Mouse (Mus musculus) granulocyte monocyte progenitor cell, adult 5-6 weeks (primary cell): ENCODE data around the gene Pip4k2a. TPM values are rescaled to one million over a fixed set of nuclear protein-coding genes. Genes with fewer than 3 reads are reported as not detected.

Source experiments
- ATAC-seq: replicated peaks from 2 replicates; pipeline ENCODE4 v1.8.0; 2016; ENCODE audit warnings: mild to moderate bottlenecking, moderate TSS enrichment, inconsistent platforms; ENCODE audit not compliant: poor library complexity, severe bottlenecking
- total RNA-seq, 2 experiments: library from RNA; stranded (forward) in 1 of 2; stranded (reverse) in 1 of 2; fragments of 200-712, 200-1000 nt in 1 of 2; fragments of >200 nt in 1 of 2; fragmentation: Nextera tagmentation in 1 of 2; gene quantifications; 2 replicates each; pipeline ENCODE4 v1.2.3; 2014 to 2017

Pip4k2a gene
- total RNA-seq, 2 experiments from 2014 or later, result 16.7 to 29.3 TPM

DNA sequence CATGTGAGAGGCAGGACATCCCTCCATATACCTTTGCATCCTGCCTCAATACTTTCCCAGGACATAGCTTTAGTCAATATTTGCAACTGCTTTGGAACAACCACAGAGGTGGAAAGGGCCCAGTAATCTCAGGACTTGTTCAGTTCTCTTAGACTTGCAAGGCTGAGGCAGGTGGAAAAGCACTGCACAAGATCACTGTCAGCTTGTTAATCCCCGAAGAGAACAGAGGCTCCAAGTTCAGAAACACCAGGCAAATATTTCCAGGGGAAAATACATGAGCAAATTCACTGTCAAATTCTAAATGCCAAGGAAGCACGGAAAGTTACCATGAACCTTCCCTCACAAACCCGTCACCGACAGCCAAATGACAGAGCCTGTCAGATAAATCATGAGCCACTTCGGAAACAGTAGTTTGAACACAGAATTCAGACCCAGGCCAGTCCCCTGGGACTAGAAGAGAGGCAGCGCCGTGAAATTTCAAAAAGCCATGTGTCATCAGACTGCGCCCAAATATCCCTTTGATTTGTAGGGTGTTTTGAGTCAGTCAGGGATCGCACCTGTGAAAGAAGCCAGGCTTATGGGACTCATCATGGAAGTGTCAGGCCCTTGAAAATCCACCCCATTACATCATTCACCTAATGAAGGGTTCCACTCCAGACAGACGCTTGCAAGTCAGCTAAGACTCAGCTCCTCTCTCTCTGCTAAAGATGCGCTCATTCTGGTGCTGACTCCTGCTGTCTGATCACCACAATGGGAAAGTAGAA is 184.1 kb downstream of the Pip4k2a start:
- no peak for ATAC-seq

GRCm38 (mm10) chr2:18807961-18808360 is 190.0 kb downstream of the Pip4k2a start:
- ATAC-seq, result no peak

- 0 out of 2 replicates have a peak, but pooled peaks have one; percentile 11 for ATAC-seq
These were observed 196.6 kb downstream of the Pip4k2a start for GRCm38 (mm10) chr2:18801281-18801862.

GRCm38 (mm10) chr2:18800646-18801251 is 197.2 kb downstream of the Pip4k2a start:
- ATAC-seq, result no peak

DNA sequence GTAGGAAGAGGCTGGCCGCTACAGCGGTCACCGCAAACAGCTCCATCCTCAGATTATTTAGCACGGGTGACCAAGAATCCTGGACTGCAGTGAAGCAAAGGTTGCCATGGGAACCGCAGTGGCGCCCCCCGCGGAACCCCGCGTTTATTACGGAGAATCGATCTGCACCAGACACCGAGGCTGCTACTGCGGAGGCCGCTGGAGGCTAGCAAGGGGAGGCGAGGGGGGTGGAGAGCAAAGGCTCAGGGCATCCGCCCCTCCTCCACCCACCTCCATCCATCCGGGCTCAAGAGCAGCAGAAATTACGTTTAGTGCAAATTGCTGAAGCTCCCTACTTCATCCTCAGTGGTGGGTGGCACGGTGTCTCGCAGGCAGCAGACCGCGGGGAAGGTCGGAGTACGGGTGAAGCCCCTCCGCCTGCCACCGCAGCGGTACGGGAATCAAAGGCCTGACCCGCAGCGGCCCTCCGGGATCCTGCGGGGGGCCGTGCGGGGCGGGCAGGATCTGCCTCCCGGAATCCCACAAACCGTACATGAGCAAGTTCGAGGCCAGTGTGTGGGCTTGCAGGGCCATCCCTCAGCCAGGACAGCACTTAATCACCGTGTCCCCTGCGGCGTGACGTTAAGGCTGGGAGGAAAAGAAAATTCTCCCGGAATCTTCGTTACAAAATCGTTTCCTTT is 197.8 kb downstream of the Pip4k2a start:
- peak; percentile 57 for ATAC-seq

GRCm38 (mm10) chr2:18799265-18799965 is 198.5 kb downstream of the Pip4k2a start:
- ATAC-seq, result no peak

DNA sequence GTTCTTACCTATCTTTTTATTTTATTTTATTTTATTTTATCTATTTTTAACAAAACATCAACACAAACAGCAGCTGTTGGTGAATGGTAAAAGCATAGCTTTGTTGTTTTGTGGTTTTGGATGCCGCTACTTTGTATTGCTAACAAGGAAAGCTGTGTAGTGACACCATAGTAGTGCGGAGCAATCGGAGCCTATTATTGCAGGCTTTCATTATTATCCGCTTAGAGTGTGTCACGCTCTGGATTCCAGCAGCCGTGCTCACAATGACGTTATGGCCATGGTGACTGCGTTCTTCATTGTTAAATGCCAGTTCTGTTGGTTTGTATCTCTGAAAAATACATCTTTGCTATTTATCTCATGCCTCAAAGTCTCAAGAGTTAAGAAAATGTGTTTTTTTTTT is 200.2 kb downstream of the Pip4k2a start:
- ATAC-seq, result no peak

GRCm38 (mm10) chr2:18794261-18794660 is 203.7 kb downstream of the Pip4k2a start:
- ATAC-seq, result no peak

Other genes with a start within 250 kb of the Pip4k2a start
- 1.3 TPM in 1 of 2 replicates, not detected in the other for gene 4930426L09Rik, start 217 bp upstream of the Pip4k2a start, total RNA-seq (2014; fragmentation: Nextera tagmentation)
- gene 4930426L09Rik, start 217 bp upstream of the Pip4k2a start, total RNA-seq (2017), result 0.62 TPM in 1 of 2 replicates, not detected in the other
- gene Armc3, start 201.2 kb upstream of the Pip4k2a start, total RNA-seq (2014; fragmentation: Nextera tagmentation), result not detected in 2 replicates
- gene Armc3, start 201.2 kb upstream of the Pip4k2a start, total RNA-seq (2017), result 0.05 and 1.2 TPM in 2 replicates